Mouse (Mus musculus) forelimb bud, embryonic 11.5 days (tissue): Measurements from ENCODE around the gene Tmem8b.
A peak's percentile ranks its signal among the peaks of the same experiment; 100 is the strongest.

Experiments
- DNase-seq: peaks from one replicate; pipeline ENCODE4 v3.0.0-alpha.2; 2012; ENCODE audit warnings: low read depth, low spot score

Gene Tmem8b

DNA sequence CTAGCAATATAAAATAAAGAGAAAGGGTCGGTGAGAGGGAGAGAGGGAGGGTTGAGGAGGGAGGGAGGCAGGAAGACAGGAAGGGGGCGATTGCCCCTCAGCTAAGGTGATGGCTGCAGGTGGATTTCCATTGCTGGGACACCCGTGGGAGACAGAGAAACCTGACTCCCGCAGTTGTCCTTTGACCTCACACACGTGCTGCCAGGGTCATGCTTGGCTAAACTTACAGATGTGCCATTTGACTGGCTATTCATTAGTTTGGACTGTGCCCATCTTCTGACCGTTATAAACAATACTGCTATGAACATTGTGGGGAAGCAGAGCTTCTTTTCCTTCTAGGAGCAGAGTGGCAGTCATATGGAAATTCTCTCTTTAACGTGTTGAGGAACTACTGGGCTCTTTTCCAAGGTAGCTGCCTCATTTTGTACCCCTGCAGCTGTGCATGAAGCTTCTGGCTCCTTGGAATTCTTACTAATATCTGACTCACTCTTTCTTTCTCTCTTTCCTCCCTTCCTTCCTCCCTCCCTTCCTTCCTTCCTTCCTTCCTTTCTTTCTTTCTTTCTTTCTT is 45.0 kb downstream of the Tmem8b start:
- DNase-seq = no peak

DNA sequence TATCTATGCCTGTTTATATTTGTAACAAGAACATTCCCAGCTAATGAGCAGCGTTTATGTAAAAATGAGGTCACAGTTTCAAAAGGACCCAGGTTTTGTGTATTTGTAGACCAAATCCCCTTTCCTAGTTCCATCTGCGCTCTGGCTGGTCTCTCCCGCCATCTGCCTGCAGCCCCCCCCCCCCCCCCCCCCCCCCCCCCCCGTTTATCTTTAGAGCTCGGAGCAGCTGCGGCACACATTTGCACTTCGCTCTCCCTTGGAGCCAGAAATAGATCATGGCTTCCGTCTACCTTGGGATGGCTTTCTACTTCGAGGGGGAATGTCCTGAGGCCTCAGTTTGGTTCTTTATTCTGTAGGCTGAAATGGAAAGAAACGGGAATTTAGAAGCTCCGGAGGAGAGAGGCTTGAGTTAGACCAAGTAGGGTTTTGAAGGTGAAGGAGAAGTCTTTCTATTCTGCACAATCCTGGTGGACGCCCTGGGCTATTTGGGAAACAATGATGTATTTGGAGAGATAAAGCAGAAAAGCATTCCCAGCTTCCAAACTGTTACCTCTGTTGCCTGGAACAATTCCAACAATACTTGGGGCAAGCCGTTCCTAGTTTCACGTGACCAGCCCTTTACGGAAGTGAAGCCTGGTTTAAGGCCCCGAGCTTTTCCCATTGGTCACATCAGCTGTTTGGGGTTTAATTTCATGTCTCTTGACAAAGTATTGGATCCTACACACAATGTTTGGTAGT is 51.9 kb downstream of the Tmem8b start:
- no peak for DNase-seq

DNA sequence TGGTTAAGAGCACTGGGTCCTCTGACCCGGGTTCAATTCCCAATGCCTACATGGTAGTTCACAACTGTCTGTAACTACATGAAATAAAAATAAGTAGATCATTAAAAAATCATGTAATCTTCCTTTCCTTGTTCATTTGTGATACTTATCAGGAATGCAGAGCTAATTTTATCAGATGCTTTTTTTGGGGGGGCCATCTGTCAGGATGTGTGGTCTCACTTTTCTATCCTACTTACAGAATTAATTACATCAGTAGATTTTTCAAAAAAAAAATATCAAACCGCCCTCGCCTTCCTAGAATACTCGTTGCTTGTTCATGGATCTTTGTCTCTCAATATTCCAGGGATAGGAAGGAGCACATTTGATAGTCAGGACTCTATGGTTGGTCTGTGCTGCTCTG is 53.4 kb downstream of the Tmem8b start:
- no peak for DNase-seq

DNA sequence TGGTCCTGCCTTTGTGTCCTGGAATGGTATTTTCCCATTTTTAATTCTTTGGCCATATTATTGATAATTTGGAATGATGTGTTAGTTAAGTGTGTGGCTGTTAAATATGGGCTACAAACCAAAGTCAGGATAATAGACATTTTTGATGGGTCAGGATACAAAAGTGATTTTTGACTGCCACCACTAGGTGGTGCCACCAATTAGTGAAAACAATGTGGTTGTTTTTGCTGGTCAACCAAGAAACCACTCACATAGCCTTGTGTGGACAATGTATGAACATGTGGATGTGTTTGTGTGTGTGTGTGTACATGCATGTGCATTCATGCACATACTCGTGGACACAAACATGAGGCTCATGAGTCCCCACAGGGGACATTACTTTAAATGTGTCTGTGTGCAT is 56.0 kb downstream of the Tmem8b start:
- peak; percentile 54 for DNase-seq

DNA sequence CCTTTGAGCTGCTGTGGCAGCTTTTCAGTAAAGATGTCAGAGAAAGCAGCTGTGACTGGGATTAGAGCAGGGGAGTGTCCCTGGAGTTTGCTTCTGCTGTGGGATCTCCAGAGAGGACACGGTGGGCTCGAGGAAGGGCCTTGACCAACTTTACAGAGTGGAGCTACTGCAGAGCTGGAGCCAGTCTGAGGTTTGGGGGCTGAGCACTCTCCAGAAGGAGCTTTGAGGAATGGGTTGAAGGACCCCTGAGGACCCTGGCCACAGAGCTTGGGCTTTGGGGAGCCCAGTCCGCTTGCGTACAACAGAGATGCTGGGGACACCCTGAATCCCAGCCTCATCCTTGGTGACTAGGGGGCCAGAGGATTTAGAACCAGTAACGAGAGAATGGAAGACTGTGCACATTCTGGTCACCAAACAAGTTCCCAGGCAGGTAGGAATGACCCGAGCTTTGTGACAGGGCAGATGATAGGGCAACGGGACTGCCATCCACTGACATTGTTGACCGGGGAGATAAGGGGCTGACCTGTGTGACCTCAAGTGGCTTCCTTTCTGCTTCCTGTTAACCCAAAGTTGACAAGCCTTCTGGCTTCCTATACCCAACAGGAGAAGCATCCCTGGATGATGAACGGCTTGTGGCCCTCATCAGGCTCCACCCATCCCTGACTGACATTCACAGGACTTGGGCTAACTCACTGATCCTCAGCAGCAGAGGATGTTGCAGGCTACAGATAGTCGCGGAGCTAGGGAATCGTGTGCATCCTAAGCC is 57.6 kb downstream of the Tmem8b start:
- no peak for DNase-seq

DNA sequence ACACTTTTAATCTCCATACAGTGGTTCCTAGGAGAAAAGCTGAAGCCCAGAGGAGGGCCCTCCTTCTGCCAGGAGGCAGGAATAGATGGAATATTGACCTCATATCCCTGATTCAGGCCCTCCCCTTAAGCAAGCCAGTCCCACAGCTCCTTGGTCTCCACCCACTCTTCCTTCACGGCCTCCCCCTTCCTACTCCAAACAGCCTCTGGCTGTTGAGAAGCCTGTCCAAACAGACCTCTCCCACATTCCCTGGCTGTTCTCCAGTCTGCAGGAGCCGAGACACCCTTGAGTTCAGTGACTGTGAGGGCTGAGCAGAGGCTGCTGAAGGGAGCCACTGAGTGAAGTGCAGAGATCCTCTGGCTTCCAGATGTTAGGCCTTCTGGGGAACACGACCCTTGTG is 58.2 kb downstream of the Tmem8b start, which contains the start of gene Hrct1:
Hrct1 (plus strand) TSS at position 194 of the 400 bp plus-strand sequence.
- DNase-seq = no peak

DNA sequence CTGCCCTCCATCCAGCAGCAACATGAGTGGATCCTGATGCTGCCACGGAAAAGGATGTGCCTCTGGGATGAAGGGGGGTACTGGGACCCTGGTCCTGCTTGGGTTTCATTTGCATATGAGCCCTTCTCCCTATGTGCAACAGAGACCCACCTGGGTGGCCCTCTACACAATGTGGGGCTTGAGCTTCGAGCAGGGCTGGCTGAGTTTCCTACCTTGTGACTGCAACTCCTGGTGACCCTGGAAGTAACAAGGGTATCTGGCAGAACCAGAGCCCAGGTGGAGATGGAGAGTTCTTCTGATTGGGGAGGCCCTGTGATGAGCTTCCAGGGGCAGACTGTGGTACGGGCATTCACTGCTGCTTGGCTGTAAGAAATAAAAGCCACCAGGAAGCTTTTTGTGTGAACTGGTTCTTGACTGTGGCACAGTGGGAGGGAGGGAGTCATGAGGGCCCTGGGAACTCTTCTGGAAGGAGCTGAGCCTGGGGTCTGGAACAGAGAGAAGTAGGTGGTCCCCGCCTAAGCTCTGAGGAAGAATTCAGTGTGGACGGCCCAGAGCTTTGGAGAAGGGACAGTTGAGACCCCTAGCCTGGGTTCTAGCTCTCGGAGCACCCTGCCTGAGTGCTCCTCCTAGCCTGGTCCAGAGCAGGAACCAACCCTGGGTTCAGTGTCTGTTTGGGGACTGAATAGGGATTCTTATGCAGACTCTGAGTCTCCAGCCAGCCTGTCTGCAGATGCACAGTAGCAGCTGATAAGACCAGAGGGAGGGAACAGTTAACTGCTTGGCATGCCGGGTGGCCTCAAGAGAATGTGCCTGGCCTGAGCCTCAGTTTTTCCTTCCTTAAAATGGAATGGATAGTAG is 59.2 kb downstream of the Tmem8b start:
- no peak for DNase-seq

DNA sequence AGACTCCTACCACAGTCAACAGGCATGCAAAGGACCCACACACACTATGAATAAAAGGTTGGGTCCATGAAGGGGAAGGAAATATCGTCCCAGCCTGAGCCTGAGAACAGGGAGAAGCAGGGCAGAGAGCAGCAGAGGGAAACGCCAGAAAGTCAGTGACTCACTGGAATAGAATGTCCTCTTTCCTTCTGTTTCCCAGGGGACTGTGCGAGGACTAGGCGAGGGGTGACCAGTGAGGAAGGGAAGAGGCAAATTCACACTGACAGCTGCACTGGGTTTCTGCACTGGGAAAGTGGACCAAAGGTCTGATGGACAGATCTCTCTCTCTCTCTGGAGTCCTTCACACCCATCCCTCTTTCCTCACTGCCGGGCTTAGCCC is 59.8 kb downstream of the Tmem8b start:
- no peak for DNase-seq

DNA sequence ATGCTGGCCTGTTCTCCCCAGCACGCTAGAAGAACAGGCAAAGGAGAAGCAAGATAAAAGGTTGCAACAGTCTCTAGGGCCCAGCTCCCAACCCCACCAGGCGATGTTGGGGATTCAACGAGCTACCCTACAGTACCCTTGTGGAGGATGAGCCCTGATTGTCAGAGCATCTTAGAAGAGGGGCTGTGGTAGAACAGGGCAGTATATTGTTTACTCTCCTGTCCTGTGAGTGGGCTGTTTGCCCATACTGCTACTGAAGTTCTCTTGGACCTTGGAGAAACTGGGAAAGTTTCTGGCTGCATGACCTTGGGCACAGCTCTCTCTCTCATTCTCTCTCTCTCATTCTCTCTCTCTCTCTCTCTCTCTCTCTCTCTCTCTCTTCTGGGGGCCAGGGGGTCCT is 60.4 kb downstream of the Tmem8b start:
- no peak for DNase-seq

DNA sequence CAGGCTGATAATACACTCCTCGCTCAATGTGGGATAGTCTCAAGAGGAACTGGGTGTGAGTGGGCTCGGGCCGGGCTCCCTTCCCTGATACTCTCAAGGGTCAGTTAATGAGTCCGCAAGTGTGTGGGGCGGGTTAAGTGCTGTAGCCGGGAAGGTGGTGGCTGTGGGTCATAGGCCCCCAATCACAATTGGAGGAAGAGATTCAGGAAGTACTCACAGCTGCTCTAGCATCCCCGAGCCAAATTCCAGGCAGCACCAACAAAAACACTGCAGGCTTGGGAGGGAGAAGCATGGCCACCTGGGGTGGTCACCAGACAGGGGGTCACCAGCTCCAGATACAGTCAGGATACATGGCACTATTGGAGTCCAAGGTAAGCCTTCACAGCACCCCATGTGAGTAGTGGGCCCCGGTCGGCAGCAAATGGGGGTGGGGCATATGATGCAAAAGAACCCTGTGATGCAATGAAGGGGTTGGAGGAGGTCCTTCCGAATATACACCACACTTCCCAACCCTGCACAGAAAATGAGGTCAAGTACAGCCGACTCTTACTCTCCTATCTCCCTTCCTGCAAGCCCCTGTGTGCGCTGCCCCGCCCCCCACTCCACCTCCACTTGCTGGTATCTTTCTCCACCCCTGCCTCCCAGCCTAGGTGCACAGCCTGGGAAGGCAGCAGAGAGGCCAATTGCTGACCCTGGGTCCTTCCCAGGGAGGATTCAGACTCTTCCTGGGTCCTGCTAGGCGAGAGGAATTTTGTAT is 61.2 kb downstream of the Tmem8b start, which contains the start of gene Spaar:
Spaar (plus strand) TSS at position 241 of the 757 bp plus-strand sequence.
- DNase-seq = no peak

DNA sequence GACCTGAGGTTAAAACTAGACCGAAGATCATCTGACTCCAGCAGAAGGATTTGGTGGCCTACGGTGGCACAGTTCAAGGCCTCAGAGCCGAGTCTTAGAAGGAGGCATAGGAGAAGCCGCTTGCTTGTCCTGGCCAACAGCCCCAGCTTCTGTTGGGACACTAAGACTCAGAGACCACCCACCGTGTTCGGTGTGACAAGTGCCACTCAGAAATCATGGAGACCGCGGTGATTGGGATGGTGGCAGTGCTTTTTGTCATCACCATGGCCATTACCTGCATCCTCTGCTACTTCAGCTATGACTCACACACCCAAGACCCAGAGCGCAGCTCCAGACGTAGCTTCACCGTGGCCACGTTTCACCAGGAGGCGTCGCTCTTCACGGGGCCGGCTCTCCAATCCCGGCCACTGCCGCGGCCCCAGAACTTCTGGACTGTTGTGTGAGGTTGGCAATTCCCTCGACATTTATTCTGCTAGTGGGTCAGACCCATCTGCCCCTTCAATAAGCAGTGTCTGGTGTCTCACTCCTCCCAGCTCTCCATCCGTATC is 62.1 kb downstream of the Tmem8b start:
- no peak for DNase-seq

DNA sequence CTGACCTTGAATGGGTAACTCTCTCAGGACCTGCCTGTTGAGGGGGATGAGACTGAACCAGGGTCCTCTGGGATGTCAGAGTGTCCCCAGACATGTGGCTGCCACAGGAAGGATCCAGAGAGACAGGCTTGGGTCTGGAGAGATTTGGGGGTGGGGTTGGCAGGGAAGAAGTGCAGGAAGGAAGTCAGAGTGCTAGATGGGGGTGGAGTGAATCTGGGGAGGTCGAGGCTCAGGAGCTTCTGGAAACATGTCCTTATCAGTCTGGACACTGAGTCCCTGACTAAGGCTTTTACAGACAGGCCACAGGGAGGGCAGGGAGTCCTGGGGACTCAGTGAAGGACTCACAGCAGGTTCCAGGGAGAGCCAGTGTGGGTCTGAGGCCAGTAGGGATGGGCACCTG is 63.4 kb downstream of the Tmem8b start:
- DNase-seq = no peak

DNA sequence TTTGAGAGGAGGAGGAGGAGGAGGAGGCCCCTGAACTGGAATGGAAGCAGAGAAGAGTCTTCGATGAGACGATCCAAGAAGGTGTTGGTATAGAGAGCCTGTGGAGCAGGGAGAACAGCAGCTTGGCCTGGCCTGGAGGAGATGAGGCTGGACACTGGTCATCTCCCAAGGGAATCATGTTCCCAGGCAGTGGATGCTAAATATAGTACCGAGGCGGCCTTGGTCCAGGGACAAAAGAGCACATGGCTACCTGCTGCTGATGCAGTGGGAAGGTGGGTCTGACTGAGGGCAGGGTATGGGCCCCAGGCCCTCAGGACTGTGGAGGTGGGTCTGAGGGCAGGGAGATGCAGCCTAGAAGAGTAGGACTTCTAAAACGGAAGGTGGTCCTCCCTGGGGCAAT is 64.4 kb downstream of the Tmem8b start:
- DNase-seq = no peak

DNA sequence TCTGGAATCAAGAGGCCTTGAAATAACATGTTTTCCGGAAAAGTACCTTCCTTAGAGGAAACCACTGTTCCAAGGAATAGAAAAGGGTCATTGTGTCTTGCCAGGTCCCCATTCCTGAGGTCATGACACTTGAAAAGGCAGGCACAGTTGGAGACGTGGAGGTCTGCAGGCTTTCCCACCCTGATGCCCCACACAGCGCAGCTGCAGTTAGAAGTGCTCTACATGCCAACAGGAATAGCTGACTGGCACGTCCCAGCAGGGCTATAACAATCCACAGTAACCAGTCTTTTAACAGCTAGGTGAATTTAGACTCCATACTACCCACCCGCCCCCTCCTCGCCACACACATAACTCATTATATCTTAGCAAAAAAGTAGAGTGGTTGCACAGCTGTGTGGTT is 68.4 kb downstream of the Tmem8b start:
- no peak for DNase-seq

DNA sequence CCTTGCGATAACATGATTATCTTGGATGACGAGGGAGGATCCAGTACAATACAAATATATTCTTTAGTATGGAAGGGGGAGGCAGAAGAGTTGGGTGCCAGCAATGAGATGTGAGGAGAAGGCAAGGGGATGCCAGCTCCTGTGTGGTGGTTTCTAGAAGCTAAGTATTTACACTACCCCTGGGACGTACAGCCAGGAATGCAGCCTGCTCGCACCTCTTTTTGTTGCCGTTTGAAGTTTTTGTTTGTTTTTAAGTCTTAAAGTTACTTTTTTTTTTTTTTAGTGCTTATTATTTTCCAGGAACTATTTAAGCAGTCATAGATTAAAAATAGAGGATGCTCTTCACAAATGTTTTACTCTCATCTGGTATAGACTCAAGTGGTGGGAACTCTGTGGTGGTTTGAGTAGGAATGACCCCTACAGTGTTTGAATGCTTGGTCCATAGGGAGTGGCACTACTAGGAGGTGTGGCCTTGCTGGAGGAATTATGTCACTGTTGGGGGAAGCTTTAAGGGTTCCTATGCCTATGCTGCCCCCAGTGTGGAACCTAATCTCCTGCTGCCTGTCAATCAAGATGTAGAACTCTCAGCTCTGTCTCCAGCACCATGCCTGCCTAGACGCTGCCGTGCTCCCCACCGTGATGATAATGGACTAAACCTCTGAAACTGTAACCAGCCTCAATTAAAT is 70.4 kb downstream of the Tmem8b start:
- DNase-seq = no peak

DNA sequence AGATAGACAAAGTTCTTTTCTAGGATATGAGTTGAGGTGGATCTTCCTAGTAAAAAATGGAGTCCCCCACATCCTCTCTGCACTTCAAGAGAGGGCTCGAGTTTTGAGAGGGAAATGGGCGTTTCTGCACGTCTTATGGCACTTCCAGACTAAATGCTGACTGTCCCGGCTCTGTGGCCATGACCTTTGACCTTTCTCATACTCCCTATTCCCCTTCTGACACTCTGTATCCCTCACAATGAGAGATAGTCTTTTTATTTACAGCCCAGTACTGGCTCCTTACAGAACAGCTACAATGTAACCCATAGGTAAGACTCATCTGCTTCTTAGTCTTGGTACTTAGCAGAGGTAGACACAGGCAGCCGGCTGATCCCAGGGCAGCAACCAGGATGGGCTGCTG is 72.8 kb downstream of the Tmem8b start:
- DNase-seq = no peak
